Mouse (Mus musculus): ENCODE results near the gene Gm14419. TPM values are rescaled to one million over a fixed set of nuclear protein-coding genes. Genes with fewer than 3 reads are reported as not detected.
"Not testable (repeated sequence)": the region's sequence is repeated elsewhere in the genome, so short reads cannot be mapped to it uniquely, and the experiment has no call there.

Gene Gm14419
- polyA plus RNA-seq (2012; rRNA removed) (0.47 and 0.77 TPM in 2 replicates), polyA plus RNA-seq (2014; fragmentation: Nextera tagmentation; extraction: Ambion mirVana) (1.6 and 3.2 TPM in 2 replicates)

- H3K4me3 ChIP-seq (ENCODE audit: insufficient read depth in 1 of 2, low read depth in 2 of 2, low read length in 2 of 2); H3K9ac ChIP-seq (replicated peaks); H3K27ac ChIP-seq; H3K4me2 ChIP-seq (ENCODE audit: low read depth); DNase-seq (ENCODE audit: low read depth in 3 of 3, low spot score in 3 of 3); H3K4me1 ChIP-seq (replicated peaks; ENCODE audit: control insufficient read depth in 2 of 2, insufficient read depth in 2 of 2, low read length in 1 of 2); H3K9me3 ChIP-seq (ENCODE audit: control insufficient read depth, low read length); H3K27me3 ChIP-seq (ENCODE audit: control insufficient read depth, insufficient read depth, low read length); ATAC-seq (ENCODE audit: insufficient read depth); H3K36me3 ChIP-seq (replicated peaks; ENCODE audit: control insufficient read depth, insufficient read depth, low read depth): not testable (repeated sequence)
- no CpG with 5 or more reads among the region's 6 CpGs for WGBS (ENCODE audit: insufficient replicate concordance)
Measured at GRCm38 (mm10) chr2:177000656-177001055, at the start of gene Gm14419. TSS of gene Gm14419 (plus strand) at chr2:177000956.

Other genes with a start within 250 kb of the Gm14419 start
- 1.1 and 2.4 TPM in 2 replicates for gene Gm14295, start 202.3 kb upstream of the Gm14419 start, polyA plus RNA-seq (2012; rRNA removed)
- 2.7 and 3.9 TPM in 2 replicates for gene Gm14295, start 202.3 kb upstream of the Gm14419 start, polyA plus RNA-seq (2014; fragmentation: Nextera tagmentation; extraction: Ambion mirVana)
- gene Gm14408, start 169.8 kb upstream of the Gm14419 start, polyA plus RNA-seq (2012; rRNA removed), result not detected in 2 replicates
- gene Gm14408, start 169.8 kb upstream of the Gm14419 start, polyA plus RNA-seq (2014; fragmentation: Nextera tagmentation; extraction: Ambion mirVana), result not detected in 2 replicates
- gene Gm14296, start 73.1 kb upstream of the Gm14419 start, polyA plus RNA-seq (2012; rRNA removed), result 0.57 and 1.9 TPM in 2 replicates
- gene Gm14296, start 73.1 kb upstream of the Gm14419 start, polyA plus RNA-seq (2014; fragmentation: Nextera tagmentation; extraction: Ambion mirVana), result 2.1 and 3.1 TPM in 2 replicates
- not detected in 2 replicates for gene Gm14401, start 73.4 kb downstream of the Gm14419 start, polyA plus RNA-seq (2012; rRNA removed)
- not detected in 2 replicates for gene Gm14401, start 73.4 kb downstream of the Gm14419 start, polyA plus RNA-seq (2014; fragmentation: Nextera tagmentation; extraction: Ambion mirVana)
- 1.7 and 3.1 TPM in 2 replicates for gene Gm14410, start 205.5 kb downstream of the Gm14419 start, polyA plus RNA-seq (2012; rRNA removed)
- gene Gm14410, start 205.5 kb downstream of the Gm14419 start, polyA plus RNA-seq (2014; fragmentation: Nextera tagmentation; extraction: Ambion mirVana), result 3.9 and 4.3 TPM in 2 replicates

Data from liver, embryonic 14.5 days (tissue).